Mouse (Mus musculus): ENCODE data around the gene Tmc3.

Gene Tmc3

DNA sequence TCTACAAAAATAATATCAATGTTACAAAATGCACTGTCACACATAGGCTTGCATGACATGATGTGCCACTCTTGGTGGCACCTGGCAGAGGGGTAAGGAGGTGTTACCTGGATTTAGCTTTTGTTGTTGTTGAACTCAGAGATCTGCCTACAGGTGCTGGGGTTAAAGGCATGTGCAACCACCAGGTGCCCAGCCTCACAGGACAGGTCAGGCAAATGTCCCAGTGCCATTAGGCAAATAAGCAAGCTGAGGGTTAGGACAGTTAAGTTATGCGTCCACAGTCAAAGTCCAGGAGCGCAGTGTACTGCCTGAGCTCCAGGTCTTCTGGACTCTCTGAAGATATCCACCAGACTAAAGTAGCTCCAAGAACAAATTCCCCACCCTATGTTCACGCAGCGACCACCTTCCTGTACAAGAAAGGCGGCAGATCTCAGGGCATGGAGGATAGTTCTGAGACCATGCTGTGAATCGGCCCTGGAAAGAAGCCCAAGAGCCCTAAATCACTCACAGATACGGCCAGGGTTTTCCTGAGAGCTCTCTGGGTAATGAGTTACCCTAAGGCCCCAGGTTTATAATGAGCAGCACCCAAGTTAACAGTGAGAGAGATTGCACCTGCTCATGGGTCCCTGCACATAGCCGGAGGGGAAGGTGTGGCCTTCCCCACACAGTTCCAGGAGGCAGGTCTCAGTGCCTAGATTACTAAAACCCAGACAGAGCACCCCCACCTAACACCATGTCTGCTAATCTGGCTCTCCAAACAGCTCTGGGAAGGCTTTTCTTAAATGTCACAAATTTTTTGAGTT lies 53.3 kb downstream of the Tmc3 start:
- DNase-seq = no peak

- no peak for DNase-seq
Observed at GRCm38 (mm10) chr7:83639084-83639483, 54.4 kb downstream of the Tmc3 start.

GRCm38 (mm10) chr7:83640581-83640980 lies 55.9 kb downstream of the Tmc3 start:
- DNase-seq = no peak

DNA sequence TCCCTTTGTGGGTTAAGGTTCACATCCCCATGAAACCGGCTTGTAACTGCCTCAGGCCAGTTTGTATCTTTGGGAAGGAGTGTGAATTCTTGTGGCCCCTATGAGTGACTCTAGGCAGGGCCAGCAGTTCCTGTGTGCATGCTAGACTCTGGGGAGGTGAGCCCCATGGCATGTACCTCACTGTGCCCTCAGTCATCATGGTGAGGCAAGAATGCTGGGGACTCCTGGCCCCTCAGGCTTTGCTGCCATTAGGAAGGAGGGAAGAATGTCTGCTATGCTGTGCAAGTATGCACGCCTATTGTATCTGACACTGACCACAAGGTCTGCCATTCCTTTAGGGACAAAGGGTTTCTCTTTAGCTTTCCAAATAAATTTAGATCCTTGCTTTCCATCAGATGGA lies 56.4 kb downstream of the Tmc3 start:
- DNase-seq = no peak

DNA sequence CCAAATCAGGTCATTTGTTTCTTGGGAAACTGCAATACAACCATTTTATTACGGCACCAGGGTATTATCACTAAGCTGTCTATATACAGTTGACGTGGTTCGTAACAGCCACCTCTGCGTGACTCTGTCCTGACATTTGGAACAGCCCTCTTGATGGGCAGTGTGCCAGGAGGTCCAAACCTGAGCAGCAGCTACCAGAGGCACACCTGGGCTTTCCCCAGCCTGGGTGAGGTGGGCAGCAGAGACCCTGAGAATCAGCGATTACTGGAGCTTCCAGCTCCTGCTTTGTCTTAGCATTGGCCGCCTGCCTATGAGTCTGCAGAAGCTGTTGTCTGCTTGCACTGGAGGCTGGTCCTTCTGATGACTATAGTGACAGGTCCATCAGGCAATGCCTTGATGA lies 58.9 kb downstream of the Tmc3 start:
- DNase-seq = no peak

- DNase-seq = no peak
Observed at GRCm38 (mm10) chr7:83644761-83645160, 60.0 kb downstream of the Tmc3 start.

DNA sequence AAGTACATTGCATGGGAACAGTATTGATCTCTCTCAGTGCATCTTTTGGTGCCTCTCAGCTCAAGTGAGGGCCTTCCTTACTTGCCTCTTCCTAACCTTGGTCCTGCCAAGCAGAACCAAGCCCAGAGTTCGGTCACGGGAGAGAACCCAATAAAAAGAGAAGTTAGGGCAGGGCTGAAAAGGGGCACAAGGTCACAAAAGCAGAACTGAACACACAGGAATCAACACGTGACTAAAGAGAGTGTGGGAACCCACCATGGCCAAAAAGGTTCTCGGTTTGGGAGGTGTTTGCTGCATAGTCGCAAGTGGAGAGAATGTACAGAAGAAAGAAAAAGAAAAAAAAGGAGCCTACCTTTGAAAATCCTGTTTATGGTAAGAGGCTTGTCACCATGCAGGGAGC lies 60.7 kb downstream of the Tmc3 start:
- DNase-seq = no peak

DNA sequence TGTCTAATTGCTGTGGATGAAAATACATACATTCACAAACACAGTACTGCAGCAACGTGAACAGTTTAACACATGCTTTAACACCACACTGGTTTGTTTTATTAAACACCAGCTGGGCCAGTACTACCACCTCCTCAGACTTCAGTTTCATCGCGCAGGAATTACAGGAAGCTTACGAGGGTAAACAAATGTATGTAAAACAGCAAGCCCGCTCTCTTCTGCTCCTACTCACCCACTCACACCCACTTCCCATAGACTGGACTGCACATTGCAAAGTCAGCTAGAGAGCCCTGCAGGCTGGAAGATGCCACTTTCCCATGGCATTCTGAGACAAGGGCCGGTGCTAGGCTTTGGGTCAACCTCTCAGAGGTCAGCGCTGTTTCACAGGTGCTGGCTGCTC lies 64.1 kb downstream of the Tmc3 start:
- no peak for DNase-seq

GRCm38 (mm10) chr7:83650638-83651037 lies 65.9 kb downstream of the Tmc3 start:
- no peak for DNase-seq

DNA sequence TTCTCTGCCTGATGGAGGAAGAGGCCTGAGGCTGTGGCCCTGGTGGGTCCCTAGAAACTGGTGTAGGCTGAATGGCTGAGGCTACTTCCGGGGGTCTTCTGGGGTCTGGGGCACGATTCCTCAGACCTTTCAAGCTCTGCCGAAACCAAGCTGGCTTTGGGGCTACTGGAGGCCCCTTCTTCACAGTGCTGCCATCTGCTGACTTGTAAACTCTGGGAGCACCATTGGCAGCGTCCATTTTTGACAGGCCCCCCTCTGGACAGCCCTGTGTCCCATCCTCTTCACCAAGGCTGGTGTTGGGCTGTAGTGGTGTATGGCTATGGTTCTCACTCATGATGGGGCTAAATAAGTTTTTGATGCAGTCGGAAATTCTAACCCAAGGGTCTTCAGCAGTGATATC lies 67.8 kb downstream of the Tmc3 start:
- no peak for DNase-seq

DNA sequence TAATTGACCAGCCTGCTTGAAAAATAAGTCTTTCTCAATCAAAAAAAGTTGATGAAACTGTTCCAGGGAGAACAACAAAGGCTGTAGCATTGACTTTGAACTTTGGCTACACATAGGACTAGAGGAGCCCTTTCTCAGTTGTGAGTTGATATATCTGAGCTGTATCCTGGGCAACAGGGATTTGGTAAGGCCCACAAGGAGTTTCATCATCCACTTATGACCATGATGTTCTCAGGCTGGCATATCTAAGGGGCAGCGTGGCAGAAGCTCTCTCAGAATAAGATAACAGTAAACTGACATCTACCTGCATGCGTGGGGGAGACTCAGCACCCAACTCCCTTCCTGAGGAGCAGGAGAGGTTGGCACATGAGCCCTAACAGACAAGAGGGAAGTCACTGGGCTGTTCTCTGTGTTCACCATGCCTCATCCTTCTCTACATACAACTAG lies 68.9 kb downstream of the Tmc3 start:
- DNase-seq = no peak

DNA sequence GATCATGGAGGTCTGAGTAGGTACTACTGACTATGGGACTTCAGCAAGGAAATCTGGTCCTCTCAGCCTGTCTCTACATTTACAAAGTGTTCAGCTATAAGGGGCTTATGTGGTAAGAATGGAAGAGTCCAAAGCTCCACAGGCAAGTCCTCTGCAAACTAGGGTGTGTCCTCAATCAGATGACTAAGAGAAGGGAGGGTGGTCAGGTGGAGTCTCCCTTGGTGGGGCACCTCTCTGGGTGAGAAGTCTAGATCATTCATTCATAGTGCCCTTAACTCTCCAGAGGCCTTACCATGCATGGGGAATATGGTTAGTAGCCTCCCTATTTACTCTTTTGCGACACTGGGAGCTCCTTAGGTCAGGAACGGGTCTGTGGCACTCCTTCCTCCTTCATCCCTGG lies 69.5 kb downstream of the Tmc3 start:
- no peak for DNase-seq

DNA sequence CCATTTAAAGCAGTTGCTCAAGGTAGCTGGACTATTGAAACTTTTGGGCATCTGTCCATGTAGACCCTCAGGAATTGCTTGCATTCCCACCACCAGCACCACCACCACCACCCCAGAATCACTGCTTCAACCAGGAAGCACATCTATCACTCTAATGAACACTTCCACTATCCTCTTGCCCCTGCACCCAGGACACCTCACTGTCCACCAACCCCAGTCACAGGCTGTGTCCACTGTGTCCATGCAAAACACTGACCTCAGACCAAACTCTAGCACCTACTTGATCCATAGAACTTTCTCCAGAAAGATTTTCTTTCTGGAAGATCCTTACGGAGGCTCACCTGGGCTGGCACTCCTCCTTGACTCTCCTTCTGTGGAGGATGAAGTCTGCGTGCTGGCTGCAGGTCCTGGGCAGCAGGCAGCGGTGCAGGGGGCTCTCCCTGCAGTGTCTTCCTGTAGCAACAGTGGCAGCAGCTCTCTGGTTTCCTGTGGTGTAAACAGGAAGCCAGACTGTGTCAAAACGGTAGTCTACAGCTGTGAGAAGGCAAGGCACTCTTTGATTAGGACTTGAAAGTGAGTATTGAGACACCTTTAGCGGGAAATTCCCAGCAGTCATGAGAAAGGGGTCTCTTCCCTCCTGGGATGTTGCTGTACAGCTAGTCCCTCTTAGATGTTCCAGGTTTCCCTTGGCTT lies 70.4 kb downstream of the Tmc3 start:
- no peak for DNase-seq

GRCm38 (mm10) chr7:83658716-83659115 lies 74.0 kb downstream of the Tmc3 start:
- no peak for DNase-seq

GRCm38 (mm10) chr7:83659159-83660065 lies 74.7 kb downstream of the Tmc3 start:
- DNase-seq = no peak

DNA sequence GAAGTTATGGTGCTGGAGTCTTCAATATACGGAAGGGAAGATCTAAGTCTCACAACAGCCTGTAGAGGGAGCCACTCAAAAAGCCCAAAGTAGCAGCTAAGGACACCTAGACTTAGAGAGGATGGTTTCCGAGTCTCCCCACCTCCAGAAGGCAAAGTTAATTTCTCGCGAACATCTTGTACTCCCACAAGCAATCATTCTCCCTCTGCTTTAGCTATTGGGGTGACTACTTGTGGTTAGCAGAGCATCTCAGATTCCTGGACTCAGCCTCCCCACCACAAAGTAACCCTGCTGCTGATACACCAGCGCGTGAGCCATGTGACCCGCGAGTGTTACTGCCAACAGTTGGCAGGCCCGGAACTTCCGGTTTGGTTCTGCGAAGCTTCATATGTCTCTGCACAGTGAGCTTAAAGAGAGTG lies 75.6 kb downstream of the Tmc3 start:
- DNase-seq = no peak

DNA sequence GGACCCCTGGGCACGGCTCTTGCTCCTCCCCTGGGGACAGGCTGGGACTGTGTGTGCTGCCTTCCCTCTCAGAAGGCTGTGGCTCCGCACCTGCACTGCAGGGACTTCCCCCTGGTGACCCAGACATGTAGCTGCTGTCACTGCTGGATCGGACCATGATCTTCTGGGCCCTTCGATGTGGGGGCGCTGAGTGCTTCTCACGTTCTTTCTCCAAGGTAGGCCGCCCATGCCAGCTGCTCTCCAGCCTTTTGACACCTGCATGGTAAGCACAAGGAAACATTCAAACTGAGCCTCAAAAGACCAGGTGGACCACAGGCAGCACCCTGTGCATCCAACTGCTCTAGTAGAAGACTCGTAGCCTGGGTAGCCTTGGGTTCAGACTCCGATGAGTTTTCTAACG lies 76.3 kb downstream of the Tmc3 start:
- no peak for DNase-seq

- DNase-seq = no peak
Observed at GRCm38 (mm10) chr7:83661763-83662162, 77.0 kb downstream of the Tmc3 start.

DNA sequence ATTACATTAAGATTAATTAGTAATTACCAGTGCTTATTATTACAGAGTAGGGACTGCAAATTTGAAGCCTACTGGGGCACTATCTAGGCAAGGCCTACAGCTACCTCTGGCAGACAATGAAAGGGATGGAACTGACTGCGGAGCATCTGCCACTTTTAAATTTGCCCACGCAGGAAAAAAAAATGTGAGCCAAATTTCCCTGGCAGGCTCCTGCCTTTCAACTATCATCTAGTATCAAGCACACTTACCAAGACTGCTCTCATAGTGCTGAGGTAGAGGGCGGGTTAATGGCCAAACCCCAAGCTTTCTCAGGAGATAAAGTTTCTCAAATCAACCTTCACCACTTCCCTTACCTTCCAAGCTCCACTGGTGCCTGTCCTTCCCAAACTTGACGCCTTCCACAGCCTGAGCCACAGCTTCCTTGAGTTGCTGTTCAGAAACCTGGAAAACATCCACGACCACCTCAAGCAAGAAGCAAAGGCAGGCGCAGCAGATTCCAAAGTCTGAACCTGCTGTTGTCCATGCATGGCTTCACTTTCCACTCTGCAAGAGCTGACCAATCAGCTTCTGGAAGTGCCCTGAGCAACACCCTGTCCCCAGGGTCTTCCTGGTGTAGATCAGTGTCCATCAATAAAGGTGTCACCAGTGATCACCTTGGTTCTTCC lies 78.1 kb downstream of the Tmc3 start:
- no peak for DNase-seq

DNA sequence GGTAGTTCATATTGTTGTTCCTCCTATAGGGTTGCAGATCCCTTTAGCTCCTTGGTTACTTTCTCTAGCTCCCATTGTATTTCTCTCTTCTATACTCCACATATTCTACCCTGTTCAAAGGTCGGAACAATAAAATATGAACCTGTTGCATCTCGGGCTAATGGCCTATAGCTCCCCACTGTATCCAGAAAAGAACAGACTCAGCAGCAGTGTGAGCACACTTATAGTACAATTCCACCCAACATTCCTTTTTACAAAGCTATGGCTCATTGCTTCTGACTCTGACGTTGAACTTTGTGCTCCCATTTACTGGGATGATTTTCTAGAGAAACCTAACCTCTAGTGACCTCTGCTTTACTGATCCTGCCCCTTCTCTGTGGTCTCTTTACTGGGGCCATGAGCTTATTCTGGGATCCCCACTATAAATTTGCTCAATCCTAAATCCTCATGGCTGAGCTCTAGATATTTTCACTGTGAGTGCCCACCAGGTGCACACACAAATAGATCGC lies 81.4 kb downstream of the Tmc3 start:
- DNase-seq = no peak

GRCm38 (mm10) chr7:83667936-83668645 lies 83.4 kb downstream of the Tmc3 start:
- no peak for DNase-seq

GRCm38 (mm10) chr7:83668724-83669123 lies 84.0 kb downstream of the Tmc3 start:
- peak; percentile 73 for DNase-seq

Data from embryo, embryonic 11 days (tissue).